Mouse (Mus musculus): ENCODE data around the gene Themis2. TPM values are rescaled to one million over a fixed set of nuclear protein-coding genes. Genes with fewer than 3 reads are reported as not detected.
"Not testable (repeated sequence)": the region's sequence is repeated elsewhere in the genome, so short reads cannot be mapped to it uniquely, and the experiment has no call there.

Gene Themis2
- total RNA-seq, 2 experiments from 2014 or later = 0.80 to 3.9 TPM

DNA sequence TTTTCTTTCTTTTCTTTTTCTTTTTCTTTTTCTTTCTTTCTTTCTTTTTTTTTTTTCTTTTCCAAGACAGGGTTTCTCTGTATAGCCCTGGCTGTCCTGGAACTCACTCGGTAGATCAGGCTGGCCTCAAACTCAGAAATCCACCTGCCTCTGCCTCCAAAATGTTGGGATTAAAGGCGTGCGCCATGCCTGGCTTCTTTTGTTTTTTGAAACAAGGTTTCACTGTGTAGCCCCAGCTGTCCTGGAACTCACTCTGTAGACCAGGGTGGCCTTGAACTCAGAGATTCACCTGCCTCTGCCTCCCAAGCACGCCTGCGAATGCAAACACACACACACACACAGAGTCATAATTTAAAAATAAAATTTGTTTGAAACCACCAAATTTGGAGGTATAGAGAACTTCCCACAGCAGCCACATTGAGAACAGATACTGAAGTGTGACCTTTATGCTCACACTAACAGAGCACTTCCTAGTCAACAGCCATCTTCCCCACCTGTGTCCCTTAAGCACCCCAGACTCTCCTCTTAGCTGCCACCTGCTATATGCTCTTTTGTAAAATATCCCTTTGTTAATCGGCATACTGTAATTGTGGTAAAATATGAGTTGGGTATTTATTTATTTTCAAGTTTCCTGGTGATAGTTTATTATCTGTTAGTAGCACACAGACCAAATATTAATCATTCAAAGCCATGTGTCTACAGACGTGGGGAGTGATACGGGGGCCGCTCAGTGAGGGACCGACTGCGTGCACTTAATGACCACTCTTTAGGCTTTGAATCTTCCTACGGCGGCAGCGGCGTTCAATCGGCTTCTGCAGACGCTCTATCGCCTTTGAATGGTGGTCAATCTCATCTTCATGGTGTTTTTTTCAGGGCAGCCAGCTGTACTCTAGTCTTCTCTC, 5.2 kb upstream of the Themis2 start:
- peak; percentile 79 for ATAC-seq (replicated peaks; ENCODE audit: low FRiP score, low TSS enrichment, poor library complexity, severe bottlenecking)

- no peak for ATAC-seq (replicated peaks; ENCODE audit: low FRiP score, low TSS enrichment, poor library complexity, severe bottlenecking)
Observed at GRCm38 (mm10) chr4:132799845-132800244, 3.7 kb upstream of the Themis2 start.

GRCm38 (mm10) chr4:132798666-132799065, 2.5 kb upstream of the Themis2 start:
- not testable (repeated sequence) for ATAC-seq (replicated peaks; ENCODE audit: low FRiP score, low TSS enrichment, poor library complexity, severe bottlenecking)

- ATAC-seq (replicated peaks; ENCODE audit: low FRiP score, low TSS enrichment, poor library complexity, severe bottlenecking) = no peak
Observed at GRCm38 (mm10) chr4:132798028-132798427, 1.8 kb upstream of the Themis2 start.

DNA sequence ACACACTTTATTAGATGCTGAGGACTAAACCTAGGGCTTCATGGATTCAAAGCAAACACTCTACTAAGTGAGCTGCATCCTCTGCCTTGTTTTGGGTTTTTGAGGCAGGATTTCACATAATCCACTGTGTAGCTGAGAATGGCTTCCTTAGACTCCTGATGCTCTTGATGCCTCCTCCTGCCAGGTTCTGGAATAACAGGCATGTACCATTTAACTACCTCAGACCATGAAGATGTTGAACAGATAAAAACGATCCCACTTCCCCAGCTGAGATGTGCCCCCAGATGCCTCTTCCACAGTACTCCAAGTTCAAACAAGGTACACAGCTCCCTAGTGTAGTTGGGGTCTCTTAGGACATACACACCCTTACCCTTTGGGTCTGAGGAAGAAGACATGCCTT, 1.3 kb upstream of the Themis2 start:
- ATAC-seq (replicated peaks; ENCODE audit: low FRiP score, low TSS enrichment, poor library complexity, severe bottlenecking) = no peak

DNA sequence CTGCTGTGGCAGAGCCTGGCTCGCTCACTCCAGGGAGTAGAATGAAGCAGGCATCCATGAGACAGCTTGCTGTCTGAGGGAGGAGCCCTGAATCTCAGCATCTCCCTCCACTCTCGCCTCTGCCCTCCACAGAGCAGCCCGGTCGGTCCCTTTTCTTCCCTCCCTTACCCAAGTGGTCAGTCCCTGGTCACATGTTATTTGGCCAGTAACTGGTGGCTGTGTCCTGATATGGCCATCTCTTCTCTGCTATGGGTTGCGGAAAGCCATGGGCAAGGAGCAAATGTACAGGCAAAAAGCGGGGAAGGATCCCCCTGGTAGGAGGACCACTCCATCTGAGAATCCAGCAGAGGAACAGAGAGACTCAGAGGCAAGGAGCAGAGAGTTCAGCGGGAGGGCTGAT, 1.0 kb downstream of the Themis2 start:
- no peak for ATAC-seq (replicated peaks; ENCODE audit: low FRiP score, low TSS enrichment, poor library complexity, severe bottlenecking)

DNA sequence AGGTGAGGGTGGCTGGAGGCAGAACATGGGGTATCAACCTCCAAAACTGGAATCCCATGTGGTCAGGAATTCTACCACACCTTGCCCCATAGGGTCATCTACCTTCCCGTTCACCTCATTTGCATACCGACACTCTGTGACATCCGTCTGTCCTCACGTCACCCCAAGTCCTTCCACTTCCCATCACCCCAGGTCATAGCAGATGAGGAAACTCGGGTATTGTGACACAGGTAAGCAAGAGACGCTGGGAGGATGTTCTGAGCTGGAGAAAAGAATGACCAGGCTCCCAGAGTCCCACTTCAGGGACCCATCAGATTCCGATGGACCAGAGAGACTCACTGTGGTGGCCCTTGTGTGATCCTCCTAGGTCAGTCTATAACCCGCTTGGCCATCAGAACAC, 1.4 kb downstream of the Themis2 start:
- no peak for ATAC-seq (replicated peaks; ENCODE audit: low FRiP score, low TSS enrichment, poor library complexity, severe bottlenecking)

DNA sequence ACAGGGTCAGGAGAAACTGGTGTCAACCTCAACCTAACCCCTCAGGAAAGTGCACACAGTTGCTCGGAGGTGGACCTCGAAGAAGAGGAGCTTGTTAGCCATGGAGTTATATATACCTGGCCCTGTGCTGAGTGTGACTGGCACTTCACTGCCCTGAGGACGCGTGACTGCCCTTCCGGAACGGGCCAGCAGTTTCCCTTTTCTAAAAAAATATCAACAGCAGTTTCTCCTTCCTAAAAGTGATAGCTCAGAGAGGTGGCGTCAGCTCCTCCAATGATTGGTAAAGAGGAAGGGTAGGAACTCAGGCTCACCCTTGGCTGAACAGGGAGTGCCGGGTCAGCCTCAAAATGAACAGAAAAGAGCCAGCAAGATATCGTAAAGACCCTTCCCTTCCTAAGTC, 2.2 kb downstream of the Themis2 start:
- ATAC-seq (replicated peaks; ENCODE audit: low FRiP score, low TSS enrichment, poor library complexity, severe bottlenecking) = no peak

DNA sequence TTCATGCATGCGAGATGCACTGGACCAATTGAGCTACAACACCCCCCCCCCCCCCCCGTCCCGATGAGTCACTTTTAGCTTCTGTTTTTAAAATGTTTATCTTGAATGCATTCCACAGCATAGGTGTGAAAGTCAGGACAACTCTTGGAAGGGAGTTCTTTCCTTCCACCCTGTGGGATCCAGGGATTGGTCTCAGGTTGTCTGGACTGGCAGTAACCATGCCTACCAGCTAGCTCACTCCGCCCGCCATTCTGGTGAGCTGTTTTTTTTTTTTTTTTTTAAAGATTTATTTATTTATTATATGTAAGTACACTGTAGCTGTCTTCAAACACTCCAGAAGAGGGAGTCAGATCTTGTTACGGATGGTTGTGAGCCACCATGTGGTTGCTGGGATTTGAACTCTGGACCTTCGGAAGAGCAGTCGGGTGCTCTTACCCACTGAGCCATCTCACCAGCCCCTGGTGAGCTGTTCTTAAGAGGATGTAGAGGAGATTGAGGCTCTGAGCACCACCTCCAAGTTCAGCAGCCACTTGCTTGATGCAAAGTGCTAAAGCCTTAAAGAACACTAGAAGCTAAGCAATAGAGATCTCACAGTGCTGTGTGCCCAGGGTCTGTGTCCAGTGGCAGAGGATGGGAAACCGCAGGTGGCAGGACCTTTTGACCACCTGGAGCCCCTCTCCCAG, 2.7 kb downstream of the Themis2 start:
- not testable (repeated sequence) for ATAC-seq (replicated peaks; ENCODE audit: low FRiP score, low TSS enrichment, poor library complexity, severe bottlenecking)

- ATAC-seq (replicated peaks; ENCODE audit: low FRiP score, low TSS enrichment, poor library complexity, severe bottlenecking) = no peak
Observed at GRCm38 (mm10) chr4:132789731-132790130, 6.5 kb downstream of the Themis2 start.

- ATAC-seq (replicated peaks; ENCODE audit: low FRiP score, low TSS enrichment, poor library complexity, severe bottlenecking) = no peak
Observed at GRCm38 (mm10) chr4:132785228-132785627, 11.0 kb downstream of the Themis2 start.

GRCm38 (mm10) chr4:132783732-132784131, 12.5 kb downstream of the Themis2 start:
- 0 out of 2 replicates have a peak, but pooled peaks have one; percentile 28 for ATAC-seq (replicated peaks; ENCODE audit: low FRiP score, low TSS enrichment, poor library complexity, severe bottlenecking)

DNA sequence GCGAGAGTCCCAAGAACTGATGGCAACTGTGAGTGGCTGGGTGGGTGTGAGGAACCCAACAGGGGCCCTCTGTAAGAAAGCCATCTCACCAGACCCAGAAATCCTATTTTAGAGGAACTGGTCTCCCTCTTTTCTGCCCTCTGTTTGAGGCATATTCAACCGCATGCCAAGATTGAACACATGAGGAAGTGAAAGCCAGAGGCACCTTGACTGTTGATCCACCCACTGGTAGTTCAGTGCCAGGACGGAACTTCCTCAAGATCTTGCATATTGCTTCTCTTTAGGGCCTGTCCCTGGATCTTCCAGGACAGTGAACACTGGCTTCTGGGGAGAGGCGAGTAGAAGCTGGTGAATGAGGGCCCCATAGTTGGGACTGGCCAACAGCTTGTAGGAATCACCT, 15.9 kb downstream of the Themis2 start:
- no peak for ATAC-seq (replicated peaks; ENCODE audit: low FRiP score, low TSS enrichment, poor library complexity, severe bottlenecking)

- no peak for ATAC-seq (replicated peaks; ENCODE audit: low FRiP score, low TSS enrichment, poor library complexity, severe bottlenecking)
Observed at GRCm38 (mm10) chr4:132778562-132779201, 17.5 kb downstream of the Themis2 start.

- peak; percentile 48 for ATAC-seq (replicated peaks; ENCODE audit: low FRiP score, low TSS enrichment, poor library complexity, severe bottlenecking)
Observed at GRCm38 (mm10) chr4:132776764-132777163, 19.4 kb downstream of the Themis2 start.

DNA sequence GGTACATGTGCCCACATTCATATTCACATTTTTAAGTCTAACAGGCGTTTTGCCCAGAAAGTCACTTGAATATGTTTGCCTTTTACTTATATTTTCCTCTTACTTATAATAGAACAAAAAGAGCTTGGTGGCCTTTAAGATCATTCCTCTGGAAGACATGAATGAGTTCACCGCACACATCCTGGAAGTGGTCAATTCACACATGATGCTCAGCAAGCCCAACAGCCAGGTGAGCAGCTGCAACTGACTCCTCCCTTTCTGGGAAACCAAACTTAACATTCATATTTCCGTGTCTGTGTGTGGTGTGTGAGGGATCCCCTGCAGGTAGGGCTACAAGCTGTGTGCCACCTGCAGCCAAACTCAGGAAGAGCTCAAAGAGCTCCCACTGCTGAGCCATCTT, 21.3 kb downstream of the Themis2 start:
- no peak for ATAC-seq (replicated peaks; ENCODE audit: low FRiP score, low TSS enrichment, poor library complexity, severe bottlenecking)

DNA sequence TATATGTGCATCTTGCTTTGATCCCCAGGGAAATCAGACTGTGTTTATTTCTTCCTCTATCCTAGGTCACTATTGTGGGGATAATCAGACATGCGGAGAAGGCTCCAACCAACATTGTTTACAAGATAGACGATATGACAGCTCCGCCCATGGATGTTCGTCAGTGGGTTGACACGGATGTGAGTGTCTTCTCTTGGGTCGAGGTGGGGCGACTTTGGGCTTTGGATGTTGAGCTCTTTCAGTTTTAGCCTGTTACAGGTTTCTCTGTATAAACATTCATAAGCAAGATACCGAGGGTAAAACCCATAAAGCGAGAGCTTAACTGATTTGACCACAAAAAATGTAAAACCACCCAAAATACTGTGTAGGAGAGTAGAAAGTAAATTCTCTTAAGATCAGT, 24.4 kb downstream of the Themis2 start:
- no peak for ATAC-seq (replicated peaks; ENCODE audit: low FRiP score, low TSS enrichment, poor library complexity, severe bottlenecking)

DNA sequence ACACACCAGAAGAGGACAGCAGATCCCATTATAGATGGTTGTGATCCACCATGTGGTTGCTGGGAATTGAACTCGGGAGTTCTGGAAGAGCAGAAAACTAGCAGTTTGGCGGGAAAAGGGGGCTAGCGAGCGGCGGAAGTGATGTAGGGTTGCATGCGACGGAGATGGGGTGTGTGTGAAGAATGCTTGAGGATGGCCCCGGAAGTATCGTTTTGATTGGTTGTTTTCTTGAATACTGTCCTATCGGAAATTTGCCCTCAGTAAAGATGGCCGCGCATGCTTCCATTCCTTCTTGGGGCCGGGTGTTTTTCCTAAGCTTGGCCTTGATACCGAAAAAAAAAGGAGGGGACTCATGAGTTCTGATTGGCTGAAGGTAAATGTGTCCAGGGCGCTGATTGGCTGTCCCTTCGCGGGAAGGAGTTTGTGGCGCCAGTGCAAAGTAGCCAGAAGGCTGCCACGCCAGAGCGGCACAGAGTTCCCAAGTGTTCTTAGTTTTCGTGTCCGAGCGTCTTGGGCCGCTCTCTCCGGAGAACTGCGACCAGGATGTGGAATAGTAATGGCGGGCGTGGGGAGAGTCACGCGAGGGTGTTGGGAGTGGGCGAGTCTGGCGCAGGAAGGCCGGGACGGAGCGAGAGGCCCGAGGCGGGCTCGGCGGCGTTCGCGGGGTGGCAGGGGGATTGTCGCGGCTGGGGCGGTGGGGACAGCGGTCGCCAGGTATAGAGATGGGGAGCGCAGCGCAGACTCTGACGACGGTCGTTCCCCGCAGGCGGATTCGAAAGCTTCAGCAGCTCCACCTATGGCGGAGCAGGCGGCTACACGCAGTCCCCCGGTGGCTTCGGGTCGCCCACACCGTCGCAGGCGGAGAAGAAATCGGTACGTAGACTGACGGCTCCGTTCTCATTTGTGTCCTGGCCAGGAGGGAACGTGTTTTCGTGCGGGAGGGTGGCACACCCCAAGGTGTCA, 28.0 kb downstream of the Themis2 start, which contains the start of gene Rpa2:
Gene Rpa2 (plus strand): TSS at position 419 of the 963 bp plus-strand sequence.
- peak; percentile 96 for ATAC-seq (replicated peaks; ENCODE audit: low FRiP score, low TSS enrichment, poor library complexity, severe bottlenecking)

- not testable (repeated sequence) for ATAC-seq (replicated peaks; ENCODE audit: low FRiP score, low TSS enrichment, poor library complexity, severe bottlenecking)
Observed at GRCm38 (mm10) chr4:132763125-132763524, 33.1 kb downstream of the Themis2 start.
